Mouse (Mus musculus): ENCODE measurements at regions not wholly inside any gene's neighbourhood (a gene's known extent, or its start where the extent isn't known, plus 50 kb on each side); places are given as distances from the start of the nearest gene placed in this dataset.

- TF ChIP-seq CTCF (conservative IDR thresholded peaks at IDR 0.05 in 1 of 2, IDR thresholded peaks at IDR 0.05 in 1 of 2; ENCODE audit: low read depth in 2 of 2, low read length in 2 of 2) (no peak), E2F4 (IDR thresholded peaks at IDR 0.05; ENCODE audit: insufficient replicate concordance, low read depth, low read length) (no peak), EP300 (IDR thresholded peaks at IDR 0.05; ENCODE audit: low read length) (no peak), POLR2A (IDR thresholded peaks at IDR 0.05; ENCODE audit: low read depth, low read length) (no peak), RCOR1 (conservative IDR thresholded peaks at IDR 0.05; ENCODE audit: low read depth, low read length) (no peak), ZC3H11A (IDR thresholded peaks at IDR 0.05; ENCODE audit: low read depth, low read length) (no peak), ETS1 (conservative IDR thresholded peaks at IDR 0.05; ENCODE audit: low read depth, low read length) (no peak)
Observed at GRCm38 (mm10) chr7:70286836-70287355, 79.6 kb downstream of the Nr2f2 start.

All from CH12.LX (cell line).